Mouse (Mus musculus) embryo, embryonic 10.5 days (tissue): ENCODE data around the gene Zfp653.
"Not testable (repeated sequence)": the region's sequence is repeated elsewhere in the genome, so short reads cannot be mapped to it uniquely, and the experiment has no call there.

ENCODE experiments used
- DNase-seq: peaks from one replicate; pipeline ENCODE4 v3.0.0-alpha.2; 2015; ENCODE audit warnings: low spot score

Gene Zfp653

DNA sequence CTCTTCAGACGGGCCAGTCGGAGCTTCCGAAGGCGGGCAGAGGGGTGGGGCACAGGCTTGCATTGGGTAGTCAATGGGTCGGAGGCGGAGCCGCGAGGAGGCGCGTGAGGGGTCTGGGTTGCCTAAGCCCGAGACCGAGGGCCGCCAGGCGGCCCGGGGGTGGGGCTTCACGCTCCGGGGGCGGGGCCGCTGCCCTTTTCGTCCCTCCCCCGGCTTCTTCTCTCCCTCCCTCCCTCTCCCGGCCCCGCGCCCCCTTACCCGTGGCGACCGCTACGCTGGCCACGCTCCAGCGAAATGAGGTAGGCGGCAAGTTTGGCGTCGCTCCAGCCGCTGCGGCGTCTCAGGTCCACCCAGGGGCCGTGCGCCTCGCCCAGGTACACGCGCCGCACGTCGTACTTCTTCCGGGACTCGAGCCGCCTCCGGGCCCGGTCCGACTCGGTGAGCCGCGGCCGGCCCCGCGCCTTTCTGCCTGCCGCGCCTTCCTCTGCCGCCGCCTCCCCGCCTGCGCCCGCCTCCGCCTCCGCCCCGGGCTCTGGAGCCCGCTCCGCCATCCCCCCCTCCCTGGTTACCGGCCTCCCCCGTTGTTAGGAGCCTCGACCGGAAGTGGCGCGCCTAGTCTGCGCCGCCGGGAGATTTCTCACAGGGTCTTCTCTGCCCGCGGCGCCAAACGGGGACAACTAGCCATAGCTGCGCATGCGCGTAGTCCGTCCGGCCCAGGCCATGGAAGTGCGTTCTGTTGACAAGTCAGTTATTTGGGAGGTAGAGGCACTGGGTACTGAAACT lies at the start of gene Zfp653, which contains the start of gene Gm49318:
Gene Zfp653, minus strand, starts transcription at position 586 of the 783 bp plus-strand sequence.
Gene Gm49318, minus strand, starts transcription at position 469 of the 783 bp plus-strand sequence.
- DNase-seq, result peak; percentile 98

- DNase-seq, result no peak
Measured at GRCm38 (mm10) chr9:22119543-22119942, 48.4 kb upstream of the Zfp653 start.

- DNase-seq, result peak; percentile 77
Measured at GRCm38 (mm10) chr9:22117754-22118456, 46.7 kb upstream of the Zfp653 start.

- peak; percentile 99 for DNase-seq
Measured at GRCm38 (mm10) chr9:22116740-22117426, 45.7 kb upstream of the Zfp653 start, which contains the start of gene Elof1. Gene Elof1 (minus strand): TSS chr9:22117172.

- DNase-seq, result peak; percentile 41
Measured at GRCm38 (mm10) chr9:22116086-22116485, 44.9 kb upstream of the Zfp653 start.

GRCm38 (mm10) chr9:22115635-22116034 lies 44.5 kb upstream of the Zfp653 start:
- no peak for DNase-seq

DNA sequence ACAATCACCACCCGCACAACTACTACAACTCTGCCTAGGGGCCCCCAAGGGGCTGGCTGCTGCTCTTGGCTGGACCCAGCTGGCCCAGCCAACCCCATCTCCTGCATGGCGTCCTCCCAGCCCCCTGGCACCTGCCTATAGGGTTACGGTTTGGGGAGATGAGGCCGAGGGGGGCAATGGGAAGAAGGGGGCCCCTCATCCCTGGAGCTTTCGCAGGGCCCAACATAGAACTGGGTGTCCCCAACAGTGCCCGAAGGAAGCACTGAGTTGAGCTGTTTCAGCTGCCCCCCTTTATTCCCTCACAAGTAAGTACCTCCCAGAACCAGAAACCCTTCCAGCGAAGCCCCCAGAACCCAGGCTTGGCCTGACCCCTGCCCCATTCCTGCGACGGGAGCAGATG lies 37.0 kb upstream of the Zfp653 start:
- no peak for DNase-seq

DNA sequence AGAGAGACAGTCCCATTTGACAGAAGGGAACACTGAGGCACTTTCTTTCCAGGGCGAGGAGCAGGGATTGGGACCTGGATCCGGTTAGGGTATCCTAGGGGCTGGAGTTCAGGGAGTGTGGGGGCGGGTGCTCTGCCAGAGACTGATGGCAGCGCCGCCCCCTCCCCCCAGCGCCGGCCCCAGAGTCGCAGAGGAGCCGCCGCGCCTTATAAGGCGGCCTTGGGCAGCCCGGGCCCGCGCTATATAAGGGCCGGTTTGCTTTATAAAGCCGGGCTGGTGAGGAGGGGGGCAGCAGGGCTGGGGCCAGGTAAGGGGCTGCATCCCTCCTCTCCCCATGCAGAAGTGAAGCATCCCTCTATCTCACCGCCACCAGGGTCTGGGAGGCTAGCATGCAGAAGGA lies 28.7 kb upstream of the Zfp653 start:
- peak; percentile 40 for DNase-seq

DNA sequence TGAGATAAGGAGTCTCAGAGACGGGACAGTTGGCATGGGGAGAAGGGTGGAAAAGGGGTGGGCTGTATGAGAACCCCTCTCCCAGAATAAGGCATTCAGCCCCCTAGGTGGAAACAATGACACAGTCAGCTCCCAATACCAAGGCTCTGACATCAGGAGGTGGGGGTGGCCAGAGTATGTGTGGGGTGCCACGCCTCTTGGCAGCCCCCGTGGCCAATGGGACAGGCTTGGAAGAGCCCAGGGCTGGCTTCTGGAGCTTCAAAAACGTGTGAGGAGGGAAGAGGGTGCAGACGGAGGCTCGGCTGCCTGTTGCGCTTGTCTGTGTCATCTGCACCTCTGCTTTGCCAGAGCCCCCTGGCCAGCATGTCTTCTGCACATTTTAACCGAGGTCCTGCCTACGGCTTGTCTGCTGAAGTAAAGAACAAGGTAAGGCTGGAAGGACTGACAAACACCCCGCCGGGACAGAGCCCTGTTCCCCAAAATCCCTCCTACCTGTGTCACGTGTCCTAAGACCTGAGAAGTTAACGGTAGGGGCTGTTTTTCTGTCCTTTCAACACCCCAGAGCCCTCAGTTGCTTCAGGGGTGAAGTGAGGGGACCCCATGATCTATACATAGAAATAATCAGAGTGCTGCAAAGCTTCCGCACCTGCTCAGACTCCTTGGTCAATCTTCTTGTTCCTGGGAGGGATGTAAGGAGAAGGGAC lies 28.0 kb upstream of the Zfp653 start, which contains the start of gene Cnn1:
Gene Cnn1, plus strand, starts transcription at position 224 of the 704 bp plus-strand sequence.
- DNase-seq, result peak; percentile 31

GRCm38 (mm10) chr9:22095854-22096307 lies 24.7 kb upstream of the Zfp653 start:
- peak; percentile 87 for DNase-seq

DNA sequence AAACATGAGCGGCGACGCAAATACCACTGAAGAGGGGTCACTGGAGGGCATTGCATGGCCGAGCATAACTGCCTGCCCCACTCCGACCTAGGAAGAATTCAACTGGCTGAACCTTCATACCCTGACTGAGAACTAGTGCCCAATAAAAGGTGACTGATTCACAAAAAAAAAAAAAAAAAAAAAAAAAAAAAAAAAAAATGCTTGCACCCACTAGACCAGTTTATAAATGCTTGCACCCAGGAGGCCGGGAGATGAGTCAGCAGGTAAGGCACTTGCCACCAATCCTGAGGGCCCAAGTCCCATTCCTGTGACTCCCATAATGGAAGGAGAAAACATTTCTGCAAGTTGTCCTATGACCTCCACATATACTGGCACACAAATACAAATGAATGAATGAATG lies 21.6 kb upstream of the Zfp653 start:
- no peak for DNase-seq

GRCm38 (mm10) chr9:22089986-22090385 lies 18.8 kb upstream of the Zfp653 start:
- no peak for DNase-seq

- DNase-seq, result no peak
Measured at GRCm38 (mm10) chr9:22089281-22089680, 18.1 kb upstream of the Zfp653 start.

DNA sequence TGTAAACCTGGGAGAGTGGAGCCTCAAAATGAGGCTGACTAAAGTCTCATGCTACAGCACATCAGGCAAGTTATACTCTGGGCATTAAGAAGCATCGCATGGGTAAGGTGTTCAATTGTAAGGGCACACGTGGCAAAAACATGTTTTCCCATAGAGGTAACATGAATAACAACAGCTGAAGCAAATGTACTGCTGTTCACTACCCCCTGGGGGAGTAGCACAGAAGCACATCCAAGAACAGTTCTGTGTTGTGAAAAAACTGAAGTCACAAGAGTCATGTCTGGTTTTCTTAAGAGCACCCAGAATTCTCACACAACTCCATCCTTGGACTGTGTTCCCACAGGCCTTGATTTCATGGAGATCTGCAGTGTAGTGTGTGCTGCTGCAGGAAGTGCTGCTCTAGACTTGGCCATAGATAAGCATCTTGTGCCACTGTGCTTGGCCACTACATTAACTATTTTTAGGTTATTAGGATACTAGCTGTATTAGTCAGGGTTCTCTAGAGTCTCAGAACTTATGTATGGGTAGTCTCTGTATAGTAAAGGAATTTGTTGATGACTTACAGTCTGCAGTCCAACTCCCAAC lies 15.9 kb upstream of the Zfp653 start:
- no peak for DNase-seq

DNA sequence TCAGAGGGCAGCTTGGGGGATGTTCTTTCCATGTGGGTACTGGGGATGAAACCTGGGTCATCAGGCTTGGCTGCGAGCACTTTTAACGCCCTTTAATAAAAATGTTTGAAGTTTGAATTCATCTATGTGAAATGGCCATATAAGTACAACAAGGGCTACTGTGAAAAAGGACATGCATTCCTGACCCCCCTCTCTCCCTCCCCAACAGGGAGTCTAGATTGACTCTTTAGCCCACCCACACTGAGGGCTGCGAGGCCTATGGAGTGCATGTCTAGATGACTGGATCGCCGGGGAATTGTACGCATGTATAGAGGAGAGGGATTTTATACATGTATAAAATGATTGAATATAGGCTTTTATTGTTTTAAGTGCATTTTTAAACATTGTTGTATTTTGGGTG lies 14.8 kb upstream of the Zfp653 start:
- no peak for DNase-seq

- DNase-seq, result peak; percentile 98
Measured at GRCm38 (mm10) chr9:22085022-22085834, 14.1 kb upstream of the Zfp653 start, which contains the start of gene Ecsit. Gene Ecsit (minus strand): TSS chr9:22085438.

GRCm38 (mm10) chr9:22084667-22085021 lies 13.5 kb upstream of the Zfp653 start:
- DNase-seq, result no peak

- no peak for DNase-seq
Measured at GRCm38 (mm10) chr9:22076223-22076622, 5.0 kb upstream of the Zfp653 start.

DNA sequence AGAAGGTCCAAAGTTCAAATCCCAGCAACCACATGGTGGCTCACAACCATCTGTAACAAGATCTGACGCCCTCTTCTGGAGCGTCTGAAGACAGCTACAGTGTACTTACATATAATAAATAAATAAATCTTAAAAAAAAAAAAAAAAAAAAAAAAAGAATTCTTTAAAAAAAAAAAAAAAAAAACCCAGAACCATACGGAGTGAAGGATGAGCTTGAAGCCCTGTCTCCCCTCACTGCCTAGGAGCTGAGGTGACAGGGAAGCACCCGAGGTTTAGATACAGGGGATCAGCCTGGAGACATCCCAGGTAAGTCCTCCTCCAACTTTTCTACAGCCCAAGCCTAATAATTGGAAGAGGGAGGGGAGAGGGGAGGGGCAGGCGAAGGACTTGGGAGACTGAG lies 4.6 kb upstream of the Zfp653 start:
- not testable (repeated sequence) for DNase-seq

DNA sequence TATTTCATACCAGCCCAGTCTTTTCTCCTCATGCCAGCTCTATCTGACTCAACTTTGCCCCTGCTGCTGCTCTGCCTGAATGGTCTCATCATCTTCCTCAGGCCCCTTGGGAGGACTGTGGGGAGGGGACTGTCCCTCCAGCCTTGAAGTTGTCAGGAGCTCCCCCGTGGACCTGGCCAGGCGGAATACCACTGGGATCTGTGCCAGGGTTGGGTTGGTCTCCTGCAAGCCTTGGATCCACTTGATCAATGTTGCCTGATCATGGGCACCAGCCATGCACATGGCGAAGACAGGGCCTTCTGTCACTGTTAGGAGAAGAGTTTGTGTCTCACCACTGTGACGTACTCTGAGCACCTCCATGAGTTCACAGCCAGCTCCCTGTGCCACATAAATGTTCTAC lies 1.1 kb upstream of the Zfp653 start:
- DNase-seq, result no peak
